Mouse (Mus musculus) stomach, postnatal 0 days (tissue): ENCODE data around the gene Rhpn2.

ENCODE experiments used
- CTCF ChIP-seq: IDR thresholded peaks from 2 replicates; pipeline ENCODE4 v1.5.1; 2016; ENCODE audit warnings: antibody characterized with exemption, low read depth, mild to moderate bottlenecking, moderate library complexity
- EP300 ChIP-seq: optimal IDR thresholded peaks from 2 replicates; pipeline ENCODE3; 2016; ENCODE audit warnings: antibody characterized with exemption

DNA sequence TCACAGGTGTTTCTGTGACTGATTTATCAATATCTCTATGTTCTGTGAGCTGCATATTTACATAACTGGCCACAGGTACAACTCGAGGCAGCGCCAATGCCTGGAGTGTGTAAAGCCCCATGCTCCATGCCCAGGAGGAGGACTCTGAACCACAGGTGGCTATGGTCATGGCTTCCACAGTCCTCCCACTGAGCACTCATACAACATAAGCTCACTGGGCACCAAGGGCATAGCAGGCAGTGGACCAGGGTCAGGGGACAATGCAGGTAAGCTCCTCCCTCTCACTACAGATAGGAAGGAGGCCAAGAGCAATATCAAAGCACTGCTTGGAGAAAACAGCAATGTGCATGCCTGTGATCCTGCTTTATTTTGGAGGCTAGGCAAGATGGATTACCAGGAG lies 38.3 kb upstream of the Rhpn2 start:
- TF ChIP-seq EP300 (no peak), CTCF (no peak)
